Mouse (Mus musculus): Measurements from ENCODE around the gene Brap. TPM values are rescaled to one million over a fixed set of nuclear protein-coding genes. Genes with fewer than 3 reads are reported as not detected.

Brap gene
- polyA plus RNA-seq, 1 experiment = 41.2 TPM

DNA sequence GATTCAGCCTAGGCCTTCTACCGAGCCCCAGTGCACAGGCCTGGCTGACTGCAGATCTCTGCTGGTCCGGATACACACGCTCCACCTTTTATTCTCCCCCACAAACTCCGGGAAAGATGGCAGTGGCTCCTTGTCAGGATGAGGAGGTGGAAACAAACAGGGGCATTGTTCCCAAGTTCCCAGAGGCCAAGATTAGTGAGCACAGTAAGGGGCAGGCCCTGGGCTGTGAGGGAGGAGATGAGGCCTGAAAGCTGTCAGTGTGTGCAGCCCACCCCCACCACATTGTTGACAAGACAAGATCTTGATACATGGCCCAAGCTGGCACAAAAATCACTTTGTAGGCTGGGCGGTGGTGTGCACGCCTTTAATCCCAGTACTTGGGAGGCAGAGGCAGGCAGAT is 36.4 kb downstream of the Brap start:
- Histone ChIP-seq H3K4me1 (ENCODE audit: control insufficient read depth, insufficient read depth, low read length) (0 out of 2 replicates have a peak, but pooled peaks cover 2% of the 10 kb centered on the region), H3K27ac (ENCODE audit: insufficient read depth, low read depth, low read length) (no peak overlapping the region), H3K4me3 (ENCODE audit: insufficient read depth, low read length) (no peak overlapping the region)
- TF ChIP-seq CTCF (IDR thresholded peaks at IDR 0.05; ENCODE audit: low read depth, low read length) (no peak), POLR2A (IDR thresholded peaks at IDR 0.05; ENCODE audit: borderline replicate concordance, low read depth, low read length) (no peak)

DNA sequence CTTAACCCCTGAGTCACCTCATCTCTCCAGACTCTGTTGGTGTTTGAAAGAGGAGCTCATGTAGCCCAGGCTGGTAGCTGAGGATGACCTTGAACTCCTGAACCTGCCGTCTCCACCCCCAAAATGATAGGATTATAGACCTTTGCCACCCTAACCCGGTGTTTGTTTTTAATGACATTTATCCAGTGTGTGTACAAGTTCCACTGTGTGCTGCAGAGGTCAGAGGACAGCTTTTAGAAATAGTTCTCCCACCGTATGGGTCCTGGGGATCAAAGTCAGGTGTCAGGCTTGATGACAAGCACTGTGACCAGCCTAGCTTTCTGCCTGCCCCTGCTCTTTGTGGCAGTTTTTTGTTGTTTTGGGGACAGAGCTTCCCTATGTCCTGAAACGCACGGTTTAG is 39.5 kb downstream of the Brap start:
- 0 out of 2 replicates have a peak, but pooled peaks cover 2% of the 10 kb centered on the region for H3K4me1 ChIP-seq (ENCODE audit: control insufficient read depth, insufficient read depth, low read length)

DNA sequence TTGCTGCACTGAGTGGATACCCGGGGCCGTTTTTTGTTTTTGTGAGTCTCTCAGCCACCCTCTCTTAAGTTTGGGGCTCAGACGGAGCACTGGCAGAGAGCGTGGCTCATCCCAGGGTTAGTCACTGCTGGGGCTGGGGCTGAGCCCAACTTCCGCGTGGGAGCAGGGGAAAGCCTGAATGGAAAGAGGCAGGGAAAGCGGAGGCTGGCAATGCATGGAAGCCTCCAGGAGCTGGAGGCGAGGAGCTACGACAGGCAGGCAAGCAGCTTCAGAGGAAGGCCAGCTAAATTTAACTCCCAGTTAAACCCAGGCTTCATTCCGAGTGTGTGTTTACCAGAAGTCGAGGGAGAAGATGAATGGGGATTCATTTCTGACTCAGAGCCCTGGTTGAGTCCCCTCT is 40.1 kb downstream of the Brap start:
- TF ChIP-seq POLR2A (IDR thresholded peaks at IDR 0.05; ENCODE audit: borderline replicate concordance, low read depth, low read length) = no peak
- TF ChIP-seq CTCF (IDR thresholded peaks at IDR 0.05; ENCODE audit: low read depth, low read length) = no peak
- Histone ChIP-seq H3K4me1 (ENCODE audit: control insufficient read depth, insufficient read depth, low read length) (0 out of 2 replicates have a peak, but pooled peaks cover 2% of the 10 kb centered on the region), H3K27ac (ENCODE audit: insufficient read depth, low read depth, low read length) (no peak overlapping the region), H3K4me3 (ENCODE audit: insufficient read depth, low read length) (no peak overlapping the region)

More for the DNA sequence above, 39.5 kb downstream of the Brap start:
- TF ChIP-seq CTCF (IDR thresholded peaks at IDR 0.05; ENCODE audit: low read depth, low read length) (no peak), POLR2A (IDR thresholded peaks at IDR 0.05; ENCODE audit: borderline replicate concordance, low read depth, low read length) (no peak)
- no peak overlapping the region for H3K4me3 ChIP-seq (ENCODE audit: insufficient read depth, low read length)
- H3K27ac ChIP-seq (ENCODE audit: insufficient read depth, low read depth, low read length) = no peak overlapping the region

DNA sequence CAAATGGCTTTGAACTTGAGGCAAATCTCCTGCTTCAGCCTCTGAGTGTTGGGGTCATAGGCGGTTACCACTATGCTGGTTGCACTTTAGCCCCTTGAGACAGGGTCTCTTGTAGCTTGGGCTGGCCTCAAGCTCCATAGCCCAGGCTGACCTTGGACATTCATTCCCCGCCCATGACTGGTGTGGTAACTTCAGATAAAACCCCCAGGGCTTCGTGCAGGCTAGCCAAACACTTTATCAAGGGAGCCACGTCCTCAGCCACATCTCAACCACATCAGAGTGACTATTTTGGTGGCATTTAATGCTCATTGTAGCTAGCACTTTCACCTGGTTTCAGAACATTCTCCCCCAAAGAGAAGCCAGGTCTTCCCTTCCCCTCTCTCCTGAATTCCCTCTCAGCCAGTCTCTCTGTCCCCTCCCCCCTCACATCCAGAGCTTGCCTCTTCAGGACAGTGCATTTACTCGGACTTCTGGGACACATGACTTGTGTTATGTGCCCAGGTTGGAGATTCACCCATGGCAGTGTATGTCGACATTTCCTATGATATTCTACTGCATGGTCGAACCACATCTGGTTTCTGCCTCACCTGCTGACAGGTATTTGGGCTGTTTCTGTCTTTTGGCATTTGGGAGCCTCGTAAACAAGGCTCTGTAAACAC is 40.9 kb downstream of the Brap start:
- Histone ChIP-seq H3K27ac (ENCODE audit: insufficient read depth, low read depth, low read length) (no peak overlapping the region), H3K4me1 (ENCODE audit: control insufficient read depth, insufficient read depth, low read length) (0 out of 2 replicates have a peak, but pooled peaks cover 2% of the 10 kb centered on the region), H3K4me3 (ENCODE audit: insufficient read depth, low read length) (no peak overlapping the region)
- TF ChIP-seq POLR2A (IDR thresholded peaks at IDR 0.05; ENCODE audit: borderline replicate concordance, low read depth, low read length) (no peak), CTCF (IDR thresholded peaks at IDR 0.05; ENCODE audit: low read depth, low read length) (no peak)

DNA sequence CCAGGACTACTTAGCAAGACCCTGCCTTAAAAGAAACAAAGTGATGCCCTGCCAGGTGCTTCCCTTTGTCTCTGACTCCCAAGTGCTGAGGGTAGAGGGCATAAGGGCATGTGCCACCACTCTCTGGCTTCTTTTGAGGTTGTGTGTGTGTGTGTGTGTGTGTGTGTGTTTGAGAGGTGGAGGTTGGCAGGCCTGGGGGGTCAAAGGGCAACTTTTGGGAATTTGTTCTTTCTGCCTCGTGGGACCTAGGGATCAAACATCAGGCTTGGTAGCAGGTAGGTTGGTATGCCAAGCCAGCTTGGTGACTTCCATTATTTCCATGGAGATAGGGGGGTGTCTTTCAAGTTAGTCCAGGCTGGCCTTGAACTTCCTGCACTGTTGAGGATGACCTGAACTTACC is 43.0 kb downstream of the Brap start:
- TF ChIP-seq CTCF (IDR thresholded peaks at IDR 0.05; ENCODE audit: low read depth, low read length) (no peak), POLR2A (IDR thresholded peaks at IDR 0.05; ENCODE audit: borderline replicate concordance, low read depth, low read length) (no peak)
- Histone ChIP-seq H3K4me3 (ENCODE audit: insufficient read depth, low read length) (no peak overlapping the region), H3K4me1 (ENCODE audit: control insufficient read depth, insufficient read depth, low read length) (0 out of 2 replicates have a peak, but pooled peaks cover 2% of the 10 kb centered on the region), H3K27ac (ENCODE audit: insufficient read depth, low read depth, low read length) (no peak overlapping the region)

DNA sequence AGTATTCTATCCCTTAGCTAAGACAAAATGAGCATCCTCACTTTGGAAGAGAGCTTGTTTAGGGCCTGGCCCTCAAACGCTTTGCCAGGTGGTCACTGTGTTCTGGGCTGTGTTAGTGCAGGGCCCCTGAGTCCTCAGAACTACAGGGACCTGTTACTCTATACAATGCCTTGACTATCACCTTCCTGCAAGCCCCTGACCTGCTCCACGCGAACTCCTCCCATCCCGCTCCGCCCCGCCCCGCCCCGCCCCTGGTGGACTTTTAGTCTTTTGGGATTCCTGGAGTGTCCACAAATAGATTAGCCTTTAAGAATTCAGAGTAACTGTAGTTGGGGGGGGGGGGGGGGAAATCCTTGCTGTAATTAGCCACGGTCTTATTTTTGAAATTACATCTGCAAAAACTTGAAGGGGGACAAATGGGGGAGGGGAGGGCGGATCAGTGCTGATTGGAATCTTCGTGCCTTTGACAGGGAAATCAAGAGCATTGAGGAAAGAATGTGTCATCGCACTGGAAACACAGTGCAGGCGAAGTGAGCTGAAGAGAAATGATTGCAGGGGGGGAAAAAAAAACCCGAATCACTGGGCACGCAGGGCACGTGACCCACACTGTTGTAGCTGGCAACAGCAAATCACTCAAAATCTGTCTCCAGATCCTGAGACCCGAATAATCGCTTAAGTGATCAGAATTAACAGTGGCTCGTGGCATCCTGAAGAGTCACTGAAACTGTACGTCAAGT is 44.3 kb downstream of the Brap start:
- Histone ChIP-seq H3K4me3 (ENCODE audit: insufficient read depth, low read length) (no peak overlapping the region), H3K4me1 (ENCODE audit: control insufficient read depth, insufficient read depth, low read length) (no peaks in the 10 kb centered on the region), H3K27ac (ENCODE audit: insufficient read depth, low read depth, low read length) (no peak overlapping the region)
- no peak for TF ChIP-seq CTCF (IDR thresholded peaks at IDR 0.05; ENCODE audit: low read depth, low read length)
- TF ChIP-seq POLR2A (IDR thresholded peaks at IDR 0.05; ENCODE audit: borderline replicate concordance, low read depth, low read length) = no peak

DNA sequence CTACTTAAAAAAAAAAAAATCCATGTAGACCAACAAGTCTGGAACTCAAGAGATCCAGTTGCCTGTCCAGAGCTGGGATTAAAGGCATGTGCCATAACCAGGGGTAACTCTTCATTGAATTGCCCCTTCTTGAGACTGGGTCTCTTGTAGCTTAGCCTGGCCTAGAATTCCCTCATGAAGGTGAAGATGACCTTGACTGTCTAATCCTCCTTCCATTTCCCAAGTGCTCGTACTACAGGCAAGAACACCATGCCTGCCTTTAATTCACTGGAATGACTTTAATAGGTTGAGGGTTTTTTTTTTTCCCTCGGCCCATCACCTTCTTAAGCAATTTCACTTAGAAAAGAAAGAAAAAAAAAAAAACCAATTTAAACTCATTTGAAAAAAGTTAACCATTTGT is 50.0 kb downstream of the Brap start:
- H3K4me1 ChIP-seq (ENCODE audit: control insufficient read depth, insufficient read depth, low read length) = peaks cover 14% of the 10 kb centered on the region
- TF ChIP-seq POLR2A (IDR thresholded peaks at IDR 0.05; ENCODE audit: borderline replicate concordance, low read depth, low read length) (no peak), CTCF (IDR thresholded peaks at IDR 0.05; ENCODE audit: low read depth, low read length) (no peak)
- H3K4me3 ChIP-seq (ENCODE audit: insufficient read depth, low read length) = peak overlapping the region; percentile 72; the same call in 1 of the 2 replicates
- no peak overlapping the region for H3K27ac ChIP-seq (ENCODE audit: insufficient read depth, low read depth, low read length)

DNA sequence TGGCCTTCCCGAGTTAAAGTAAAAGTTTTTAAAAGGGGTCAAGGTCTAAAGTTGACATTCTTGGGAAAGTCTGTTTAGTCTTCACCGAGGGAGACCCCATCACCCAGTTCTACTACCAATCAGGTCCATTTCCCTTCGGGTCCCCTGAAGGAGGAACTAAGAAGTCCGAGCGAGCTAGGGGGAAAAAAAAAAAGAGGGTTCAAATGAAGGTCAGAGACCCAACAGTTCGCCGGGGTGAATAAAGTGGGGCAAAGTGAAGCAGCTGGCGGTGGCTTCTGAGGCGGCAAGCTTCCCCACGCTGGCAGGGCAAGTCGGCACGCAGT is 50.4 kb downstream of the Brap start:
- TF ChIP-seq CTCF (IDR thresholded peaks at IDR 0.05; ENCODE audit: low read depth, low read length) (no peak), POLR2A (IDR thresholded peaks at IDR 0.05; ENCODE audit: borderline replicate concordance, low read depth, low read length) (no peak)
- peak overlapping the region; percentile 72 for H3K4me3 ChIP-seq (ENCODE audit: insufficient read depth, low read length)
- peaks cover 14% of the 10 kb centered on the region for H3K4me1 ChIP-seq (ENCODE audit: control insufficient read depth, insufficient read depth, low read length)
- peak overlapping the region; percentile 90 for H3K27ac ChIP-seq (ENCODE audit: insufficient read depth, low read depth, low read length)

DNA sequence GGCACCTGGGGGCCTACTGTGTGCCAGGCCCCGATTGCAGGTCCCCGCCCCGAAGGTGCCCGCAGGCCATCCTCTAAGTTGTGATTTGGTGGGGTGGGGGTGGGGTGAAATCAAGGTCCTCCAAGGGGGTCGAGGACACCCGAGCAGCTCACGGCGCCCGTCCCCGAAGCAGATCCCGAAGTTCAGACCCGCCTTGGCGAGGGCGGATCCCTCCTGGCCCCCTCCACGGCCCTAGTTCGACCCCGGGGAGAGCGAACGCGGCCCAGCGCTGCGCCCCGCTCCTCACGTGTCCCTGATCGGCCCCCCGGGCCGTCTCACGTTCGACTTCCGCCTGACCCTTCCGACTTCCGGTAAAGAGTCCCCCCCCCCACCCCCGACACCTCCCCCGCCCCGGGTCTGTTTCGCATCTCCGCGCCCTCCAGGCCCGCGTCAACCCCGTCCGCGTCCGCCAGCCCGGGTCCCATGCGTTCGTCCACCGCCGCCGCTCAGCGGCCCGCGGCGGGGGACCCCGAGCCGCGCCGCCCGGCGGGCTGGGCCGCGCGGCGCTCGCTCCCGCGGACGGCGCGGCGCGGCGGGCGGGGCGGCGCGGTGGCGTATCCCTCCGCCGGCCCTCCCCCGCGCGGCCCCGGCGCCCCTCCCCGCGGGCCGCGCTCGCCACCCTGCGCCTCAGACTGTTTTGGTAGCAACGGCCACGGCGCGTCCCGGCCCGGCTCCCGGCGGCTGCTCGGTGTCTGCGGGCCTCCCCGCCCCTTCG is 51.0 kb downstream of the Brap start, which contains the start of gene Atxn2:
Gene Atxn2, plus strand, starts transcription at position 164 of the 754 bp plus-strand sequence.
- Histone ChIP-seq H3K27ac (ENCODE audit: insufficient read depth, low read depth, low read length) (peak within 1 kb of the TSS; percentile 90), H3K4me1 (ENCODE audit: control insufficient read depth, insufficient read depth, low read length) (peaks cover 14% of the 10 kb centered on the region), H3K4me3 (ENCODE audit: insufficient read depth, low read length) (peak within 1 kb of the TSS; percentile 72)
- no peak; the same call in 1 of the 2 replicates for TF ChIP-seq POLR2A (IDR thresholded peaks at IDR 0.05; ENCODE audit: borderline replicate concordance, low read depth, low read length)
- TF ChIP-seq CTCF (IDR thresholded peaks at IDR 0.05; ENCODE audit: low read depth, low read length) = no peak
